Mouse (Mus musculus) mouse trophoblast stem cell (cell line): ENCODE measurements around the gene Olfr452.

Source experiments
- in situ Hi-C, 2 experiments: fragments of 300-500 bp; cut with MseI, MboI; formaldehyde crosslinking; loops; 2 replicates in 1 of 2; 3 replicates in 1 of 2; pipeline ENCODE4 v1.15.1; 2025

Olfr452 gene

DNA sequence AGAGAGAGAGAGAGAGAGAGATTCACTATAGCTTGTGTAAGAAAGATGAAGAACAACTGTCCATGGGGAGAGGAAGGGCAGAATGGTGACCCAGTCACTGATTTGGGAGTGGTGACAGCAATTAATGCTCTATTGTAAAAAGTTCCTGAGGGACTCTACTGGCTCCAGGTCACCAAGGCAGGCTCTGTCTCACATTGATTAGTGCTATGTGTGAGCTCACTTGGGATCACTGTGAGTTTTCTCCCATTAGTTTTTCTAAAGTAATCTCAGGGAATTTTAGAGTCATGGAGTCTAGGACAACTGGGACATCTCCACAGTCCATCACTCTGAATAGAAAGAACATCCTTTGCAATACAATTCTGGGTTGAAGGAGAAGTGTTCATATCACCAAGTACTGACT, at the start of gene Olfr452:
Gene Olfr452 (plus strand): TSS at position 301 of the 400 bp plus-strand sequence.
- in situ Hi-C loops, result no loop called here

DNA sequence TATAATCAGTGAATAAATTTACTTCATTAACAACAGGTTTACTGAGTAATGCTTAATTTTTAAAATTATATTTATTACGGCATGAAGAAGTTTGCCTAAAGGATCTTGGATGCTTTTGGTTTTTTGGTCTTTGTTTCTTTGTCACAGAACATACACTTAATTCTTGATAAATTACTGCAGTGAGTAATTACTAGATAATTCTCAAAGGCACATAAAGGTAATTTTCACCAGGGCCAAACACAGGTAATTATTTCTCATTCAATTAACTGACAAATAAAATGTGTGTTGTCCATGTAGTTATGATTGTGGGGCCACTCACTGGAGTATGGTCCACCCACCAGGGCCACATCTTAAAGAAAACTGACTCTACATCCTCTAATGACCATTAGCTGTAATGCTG, 45.8 kb upstream of the Olfr452 start, which contains the start of gene Olfr453:
Gene Olfr453 (plus strand): TSS at position 301 of the 400 bp plus-strand sequence.
- in situ Hi-C loops, result no loop called here

DNA sequence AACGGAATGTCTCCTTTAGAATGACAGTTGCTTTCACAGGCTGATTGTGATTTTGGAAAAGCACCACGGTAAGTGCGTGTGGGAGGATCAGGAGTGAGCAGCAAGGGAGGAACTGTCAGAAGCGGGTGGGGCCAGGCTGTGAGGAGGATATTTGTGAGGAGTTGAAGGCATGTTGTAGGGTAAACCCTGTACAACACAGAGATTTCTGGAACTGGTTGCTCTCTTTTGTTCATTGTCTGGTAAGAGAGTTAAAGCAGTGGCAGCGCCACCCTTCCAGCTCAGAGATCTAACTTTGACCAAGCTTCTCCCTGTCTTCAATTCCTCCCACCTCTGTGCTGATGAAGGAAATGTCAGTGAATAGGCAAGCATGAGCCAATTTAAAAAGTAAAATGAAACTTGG, 42.6 kb upstream of the Olfr452 start:
- in situ Hi-C loops, result no loop called here

DNA sequence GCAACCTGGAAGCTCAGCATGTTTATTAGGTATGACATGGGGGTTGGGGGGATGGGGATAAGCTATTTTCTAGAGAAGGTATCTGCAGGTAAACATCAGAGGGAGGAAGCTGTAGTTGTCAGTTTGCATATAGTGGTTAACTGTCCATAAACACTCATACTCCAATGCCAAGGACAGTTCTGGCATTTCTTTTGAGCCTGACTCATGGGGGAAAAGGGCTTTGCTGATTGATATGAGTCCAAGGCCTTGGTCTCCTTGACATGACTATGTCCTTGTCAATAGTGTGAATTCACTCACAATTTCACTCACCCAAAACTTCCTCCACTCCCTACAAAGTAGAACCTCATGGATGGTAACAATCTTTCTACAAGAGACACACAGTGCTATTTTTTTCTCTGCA, 37.0 kb upstream of the Olfr452 start:
- in situ Hi-C loops, result no loop called here

DNA sequence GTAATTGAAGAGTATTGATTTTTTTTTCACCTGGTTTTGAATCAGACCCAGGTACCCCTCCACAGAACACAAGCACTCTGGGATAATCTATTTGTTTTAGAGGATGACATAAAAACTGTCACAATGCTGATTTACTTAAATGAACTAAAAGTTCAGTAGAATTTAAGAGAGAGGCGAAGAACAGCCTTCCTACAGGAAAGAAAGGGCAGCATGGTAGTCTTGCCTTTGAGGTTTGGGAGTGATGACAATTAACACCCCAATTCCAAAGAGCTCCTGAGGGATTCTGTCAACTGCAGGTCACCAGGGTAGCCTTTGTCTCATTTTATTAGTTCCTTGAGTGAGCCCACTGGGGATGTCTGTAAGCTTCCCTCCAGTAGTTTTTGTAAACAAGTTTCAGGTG, 28.8 kb upstream of the Olfr452 start, which contains the start of gene Olfr38:
Gene Olfr38 (plus strand): TSS at position 301 of the 400 bp plus-strand sequence.
- in situ Hi-C loops, result no loop called here

DNA sequence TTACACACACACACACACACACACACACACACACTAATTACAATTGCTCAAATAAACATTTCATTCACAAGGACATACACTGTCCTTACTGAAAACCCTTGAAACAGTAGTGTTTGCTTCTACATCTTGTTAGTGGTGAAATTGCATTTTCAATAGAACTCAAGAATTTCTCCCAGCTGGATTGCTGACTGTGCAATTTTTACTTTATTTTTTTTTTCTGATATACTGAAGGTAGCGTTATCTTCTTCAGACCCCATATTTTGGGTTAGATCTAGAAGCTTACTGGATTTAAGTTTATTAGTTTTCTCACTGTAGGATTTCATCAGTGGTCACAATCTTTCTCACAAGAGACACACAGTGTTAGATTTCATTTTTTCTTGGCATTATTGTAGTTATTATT, 7.8 kb upstream of the Olfr452 start:
- in situ Hi-C loops, result no loop called here

DNA sequence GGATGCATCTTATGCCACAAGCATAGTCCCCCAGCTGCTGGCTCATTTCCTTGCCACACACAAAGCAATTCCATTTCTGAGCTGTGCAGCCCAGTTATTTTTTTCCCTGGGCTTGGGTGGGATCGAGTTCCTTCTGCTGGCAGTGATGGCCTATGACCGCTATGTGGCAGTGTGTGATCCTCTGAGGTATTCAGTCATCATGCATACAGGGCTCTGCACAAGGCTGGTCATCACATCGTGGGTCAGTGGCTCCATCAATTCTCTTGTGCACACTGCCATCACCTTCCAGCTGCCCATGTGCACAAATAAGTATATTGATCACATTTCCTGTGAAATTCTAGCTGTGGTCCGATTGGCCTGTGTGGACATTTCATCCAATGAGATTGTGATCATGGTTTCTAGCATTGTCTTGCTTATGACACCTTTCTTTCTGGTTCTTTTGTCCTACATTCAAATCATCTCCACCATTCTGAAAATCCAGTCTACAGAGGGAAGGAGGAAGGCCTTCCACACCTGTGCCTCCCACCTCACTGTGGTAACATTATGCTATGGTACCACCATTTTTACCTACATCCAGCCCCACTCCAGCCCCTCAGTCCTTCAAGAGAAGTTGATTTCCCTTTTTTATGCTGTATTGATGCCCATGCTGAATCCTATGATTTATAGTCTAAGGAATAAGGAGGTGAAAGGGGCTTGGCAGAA, 5.5 kb downstream of the Olfr452 start:
- in situ Hi-C loops, result no loop called here

DNA sequence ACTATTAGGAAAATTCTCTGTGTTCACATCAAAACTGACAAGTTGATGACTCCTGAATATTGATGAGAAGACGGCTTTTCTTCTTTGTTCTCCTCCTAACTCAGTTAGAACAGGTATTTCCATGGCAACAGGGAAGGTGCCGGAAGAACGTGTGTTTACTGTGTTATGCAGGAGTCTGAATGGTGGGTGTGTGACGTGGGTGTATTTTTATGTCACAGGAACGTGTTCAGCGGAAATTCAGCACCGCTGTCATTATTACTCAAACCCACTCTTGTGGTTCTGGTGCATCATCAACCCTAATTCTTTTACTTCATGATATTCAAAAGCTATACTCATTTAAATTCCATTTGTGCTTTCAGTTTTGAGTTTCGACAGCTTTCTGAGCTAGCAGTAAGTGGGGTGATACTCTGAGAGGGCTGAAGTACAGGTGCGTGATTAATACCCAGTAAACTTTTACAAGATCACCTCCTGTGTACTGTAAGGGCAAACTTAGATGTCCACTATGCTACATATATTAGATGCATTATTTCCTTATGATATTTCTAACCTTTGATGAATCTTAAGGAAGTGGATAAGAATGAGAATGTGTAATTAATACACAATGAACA, 6.2 kb downstream of the Olfr452 start:
- in situ Hi-C loops, result no loop called here

DNA sequence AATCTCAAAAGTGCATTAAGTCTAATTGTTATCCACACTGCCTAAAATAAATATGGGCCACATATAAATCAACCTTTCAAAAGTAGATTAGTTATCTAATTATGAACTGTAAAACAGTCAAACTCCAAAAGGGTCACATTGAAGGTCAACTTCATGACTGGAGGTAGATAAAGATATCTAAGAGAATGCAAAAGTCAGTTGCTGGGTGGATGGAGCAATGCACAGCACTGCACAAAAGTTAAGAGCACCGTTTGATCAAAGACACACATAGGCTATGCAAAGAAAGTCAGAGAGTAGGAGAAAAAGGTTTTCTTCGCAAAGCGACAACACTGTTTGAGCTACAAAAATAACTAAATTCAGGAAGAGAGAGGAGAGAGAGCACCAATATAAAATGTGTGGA, 10.1 kb downstream of the Olfr452 start:
- in situ Hi-C loops, result no loop called here

DNA sequence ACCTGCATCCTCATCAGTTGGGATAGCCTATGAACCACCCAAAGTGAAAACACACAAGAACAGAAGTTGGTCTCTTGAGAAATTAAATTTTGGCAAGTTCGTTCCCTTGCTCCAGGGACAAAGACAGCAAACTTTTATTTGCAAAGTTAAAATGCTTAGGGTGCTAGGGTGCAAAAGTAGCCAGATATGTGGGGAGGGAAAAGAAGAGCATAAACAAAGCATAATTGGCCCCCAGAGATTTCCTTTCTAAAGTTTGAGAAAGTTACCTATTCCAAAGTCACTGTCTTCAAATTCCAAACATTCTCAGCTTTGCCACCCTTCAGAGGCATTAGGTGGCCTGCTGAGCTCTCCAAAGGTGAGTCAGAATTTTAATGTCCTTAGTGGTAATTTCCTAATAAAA, 26.7 kb downstream of the Olfr452 start, which contains the start of gene Olfr450:
Gene Olfr450 (plus strand): TSS at position 301 of the 400 bp plus-strand sequence.
- in situ Hi-C loops, result no loop called here

DNA sequence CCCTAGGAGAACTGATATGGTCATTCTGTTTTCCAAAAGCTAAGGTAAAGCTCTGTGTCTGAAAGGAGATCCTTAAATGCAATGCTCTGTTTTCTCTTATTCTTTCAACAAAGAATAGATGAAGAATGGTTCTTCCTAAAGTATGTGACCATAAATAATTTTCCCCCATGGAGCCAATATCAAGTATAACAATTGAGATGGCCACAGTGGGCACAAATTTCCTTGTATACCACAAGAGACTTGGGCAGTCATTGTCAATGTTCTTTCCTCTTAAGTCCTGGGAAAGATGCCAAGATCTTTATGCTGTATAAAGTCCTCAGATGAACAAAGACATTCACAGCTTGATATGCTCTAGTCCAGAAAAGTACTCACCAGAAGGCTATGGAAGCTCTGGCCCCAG, 49.2 kb downstream of the Olfr452 start, which contains the start of gene Olfr449:
Gene Olfr449 (plus strand): TSS at position 301 of the 400 bp plus-strand sequence.
- in situ Hi-C loops, result no loop called here
